In the genomic region with DNA sequence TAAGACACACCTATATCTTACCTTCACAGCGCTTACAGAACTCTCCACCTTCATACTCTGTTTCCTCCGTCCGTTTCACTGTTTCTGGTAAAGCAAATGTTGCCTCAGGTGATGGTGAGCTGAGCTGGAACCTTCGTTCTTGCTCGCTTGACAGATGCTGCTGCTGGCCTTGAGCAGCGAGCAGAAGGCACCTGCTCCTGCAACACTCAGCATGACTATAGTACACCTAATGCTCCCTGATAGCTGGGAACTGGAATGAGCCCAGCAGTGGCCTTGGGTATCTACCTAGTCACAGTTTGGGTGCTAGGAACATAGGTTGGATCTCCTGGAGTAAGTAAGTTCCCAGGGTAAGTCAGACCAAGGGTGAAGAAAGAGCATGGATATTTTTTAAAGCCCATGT, we compare ENCODE assay signal across 22 mouse cellular contexts. TPM values are rescaled to one million over a fixed set of nuclear protein-coding genes. Genes with fewer than 3 reads are reported as not detected.
DNase-seq lines count a peak whose midpoint lies in the region; ATAC-seq lines count a peak whose summit lies in the region.
"Had no signal": no experiment of that assay in that cellular context is flagged by ENCODE, and none has a peak within 500 bp of the region (broad histone marks: within the 10 kb centered on the region; RNA-seq: fewer than 3 reads in every experiment).

No protein-coding gene starts in this region.

- WGBS in forebrain, embryonic 14.5 days: 96% methylated on average over 6 of the region's 6 CpGs
- 87% methylated on average over 6 of the region's 6 CpGs for WGBS in hindbrain, embryonic 14.5 days

- H3K4me1 ChIP-seq in forebrain, embryonic 14.5 days (ENCODE audit: control insufficient read depth, insufficient read depth, low read length): no peaks in the 10 kb centered on the region
- no peaks in the 10 kb centered on the region for H3K4me1 ChIP-seq in hindbrain, embryonic 14.5 days (replicated peaks; ENCODE audit: control insufficient read depth, insufficient read depth, low read length)
- H3K4me1 ChIP-seq: embryonic facial prominence, embryonic 12.5 days; embryonic facial prominence, embryonic 15.5 days; forebrain, embryonic 15.5 days; hindbrain, embryonic 15.5 days; intestine, embryonic 15.5 days had no signal

- no peak overlapping the region for H3K4me2 ChIP-seq in forebrain, embryonic 14.5 days (ENCODE audit: low read length)
- H3K4me2 ChIP-seq in hindbrain, embryonic 14.5 days (replicated peaks): no peak overlapping the region
- H3K4me2 ChIP-seq: embryonic facial prominence, embryonic 12.5 days; embryonic facial prominence, embryonic 15.5 days; forebrain, embryonic 15.5 days; heart, embryonic 11.5 days; hindbrain, embryonic 15.5 days; intestine, embryonic 15.5 days had no signal

- no peak overlapping the region for H3K9ac ChIP-seq in forebrain, embryonic 14.5 days (ENCODE audit: low read length)
- no peak overlapping the region for H3K9ac ChIP-seq in hindbrain, embryonic 14.5 days
- H3K9ac ChIP-seq: embryonic facial prominence, embryonic 12.5 days; embryonic facial prominence, embryonic 15.5 days; forebrain, embryonic 15.5 days; hindbrain, embryonic 15.5 days; intestine, embryonic 15.5 days had no signal

- H3K27me3 ChIP-seq in forebrain, embryonic 14.5 days (replicated peaks; ENCODE audit: control insufficient read depth, insufficient read depth, low read length): no peaks in the 10 kb centered on the region
- no peaks in the 10 kb centered on the region for H3K27me3 ChIP-seq in hindbrain, embryonic 14.5 days (ENCODE audit: control insufficient read depth, insufficient read depth, low read length)
- H3K27me3 ChIP-seq: embryonic facial prominence, embryonic 12.5 days; embryonic facial prominence, embryonic 15.5 days; forebrain, embryonic 15.5 days; hindbrain, embryonic 15.5 days; intestine, embryonic 15.5 days had no signal

- H3K36me3 ChIP-seq in forebrain, embryonic 14.5 days (ENCODE audit: control insufficient read depth, insufficient read depth, low read length): peaks cover 23% of the 10 kb centered on the region; the same call in 1 of the 2 replicates
- H3K36me3 ChIP-seq in hindbrain, embryonic 14.5 days (replicated peaks; ENCODE audit: control insufficient read depth, insufficient read depth): peaks cover 21% of the 10 kb centered on the region

- no peak overlapping the region for H3K27ac ChIP-seq in forebrain, embryonic 14.5 days (ENCODE audit: low read depth, low read length)
- H3K27ac ChIP-seq in hindbrain, embryonic 14.5 days: no peak overlapping the region
- H3K27ac ChIP-seq: embryonic facial prominence, embryonic 12.5 days; embryonic facial prominence, embryonic 15.5 days; forebrain, embryonic 15.5 days; heart, adult 2 months; hindbrain, embryonic 15.5 days; intestine, embryonic 15.5 days had no signal

- no peak for ATAC-seq in forebrain, embryonic 14.5 days
- ATAC-seq in hindbrain, embryonic 14.5 days (ENCODE audit: low FRiP score): no peak
- ATAC-seq: activated CD4-positive, CD25-positive, alpha-beta regulatory T cell, adult 4 months; forebrain, embryonic 15.5 days; intestine, embryonic 15.5 days had no signal

- H3K9me3 ChIP-seq in forebrain, embryonic 14.5 days (replicated peaks; ENCODE audit: control insufficient read depth, low read length): no peaks in the 10 kb centered on the region
- no peaks in the 10 kb centered on the region for H3K9me3 ChIP-seq in hindbrain, embryonic 14.5 days (ENCODE audit: control insufficient read depth, low read length)
- H3K9me3 ChIP-seq: embryonic facial prominence, embryonic 12.5 days; embryonic facial prominence, embryonic 15.5 days; forebrain, embryonic 15.5 days; hindbrain, embryonic 15.5 days; intestine, embryonic 15.5 days had no signal

- peak; percentile 50 for DNase-seq in cerebellum, adult 11-12 months
- no peak for DNase-seq in cerebellum, adult 11 months
- DNase-seq in heart, adult 11 months: peak; percentile 51
- DNase-seq in heart, postnatal 14 days: no peak
- DNase-seq in brain, adult 2 months (ENCODE audit: low read depth, low spot score): peak; percentile 52
- DNase-seq in cerebellum, postnatal 25 days: peak; percentile 30 to 46
- no peak for DNase-seq in forebrain, embryonic 14.5 days (ENCODE audit: low spot score)
- no peak for DNase-seq in hindbrain, embryonic 14.5 days (ENCODE audit: low spot score)
- DNase-seq: adrenal gland, adult 8-10 months; adrenal gland, postnatal 25 days; gastrocnemius, postnatal 25 days; heart, adult 2 months; heart, postnatal 4 days; kidney, adult 18-20 months; kidney, adult 9 months had no signal

- H3K4me3 ChIP-seq in forebrain, embryonic 14.5 days (ENCODE audit: low read depth, low read length): no peak overlapping the region
- no peak overlapping the region for H3K4me3 ChIP-seq in hindbrain, embryonic 14.5 days (replicated peaks; ENCODE audit: low read length)
- H3K4me3 ChIP-seq: embryonic facial prominence, embryonic 12.5 days; embryonic facial prominence, embryonic 15.5 days; forebrain, embryonic 15.5 days; heart, adult 2 months; hindbrain, embryonic 15.5 days; intestine, embryonic 15.5 days had no signal

- intact Hi-C loops in heart, postnatal 14 days (cut with DNase I): no loop called here

RNA-seq across cellular contexts. Expression of a gene that starts 38.3 kb away (rescaled TPM):
- 10 to 100 TPM; 34.7 to 44.2 TPM for total RNA-seq in heart, postnatal 14 days (2021)
- 132 and 136 TPM in 2 replicates for polyA plus RNA-seq in forebrain, embryonic 14.5 days (2014; fragmentation: Nextera tagmentation; extraction: Ambion mirVana)
- polyA plus RNA-seq in hindbrain, embryonic 14.5 days (2014; fragmentation: Nextera tagmentation; extraction: Ambion mirVana): 111 and 113 TPM in 2 replicates

Comparison
In these comparisons a context has a peak if more than half of its experiments do, and no peak if none do; other contexts are left out.
1. DNase-seq: peak in cerebellum, adult 11-12 months (single experiment), heart, adult 11 months (single experiment), brain, adult 2 months (single experiment) and cerebellum, postnatal 25 days (2 of 2); none in cerebellum, adult 11 months (single experiment), heart, postnatal 14 days (0 of 2), forebrain, embryonic 14.5 days (single experiment) and hindbrain, embryonic 14.5 days (single experiment).